Comparison of ENCODE assay signal across 12 mouse cellular contexts in the genomic region with DNA sequence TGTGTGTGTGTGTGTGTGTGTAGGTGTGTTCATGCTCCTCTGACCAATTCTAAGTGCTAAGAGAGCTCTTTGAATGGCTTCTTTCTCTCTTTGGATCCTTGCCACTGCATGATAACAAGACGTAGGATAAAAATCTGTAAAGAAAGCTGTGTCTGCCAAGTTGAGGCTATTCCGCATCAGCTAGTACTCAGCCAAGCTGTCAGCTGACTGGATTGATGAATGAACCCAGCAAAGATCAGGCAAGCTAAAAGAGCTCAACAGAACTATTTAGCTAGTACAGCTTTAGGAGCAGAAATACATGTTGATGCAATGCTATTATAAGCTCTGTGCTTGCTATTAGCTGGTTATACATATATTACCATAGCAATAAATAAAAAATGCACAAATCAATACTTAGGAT. TPM values are rescaled to one million over a fixed set of nuclear protein-coding genes. Genes with fewer than 3 reads are reported as not detected.
DNase-seq lines count a peak whose midpoint lies in the region; ATAC-seq and TF ChIP-seq lines count a peak whose summit lies in the region.
"Had no signal": no experiment of that assay in that cellular context is flagged by ENCODE, and none has a peak within 500 bp of the region (broad histone marks: within the 10 kb centered on the region; RNA-seq: fewer than 3 reads in every experiment).

No protein-coding gene starts in this region.

- H3K4me1 ChIP-seq in forebrain, embryonic 12.5 days, result no peaks in the 10 kb centered on the region
- no peaks in the 10 kb centered on the region for H3K4me1 ChIP-seq in forebrain, embryonic 10.5 days
- no peaks in the 10 kb centered on the region for H3K4me1 ChIP-seq in limb, embryonic 14.5 days (ENCODE audit: control insufficient read depth, insufficient read depth, low read length)
- H3K4me1 ChIP-seq in limb, embryonic 10.5 days, result no peaks in the 10 kb centered on the region
- no peaks in the 10 kb centered on the region for H3K4me1 ChIP-seq in midbrain, embryonic 13.5 days (replicated peaks)

- no peak for DNase-seq in forebrain, embryonic 10.5 days (ENCODE audit: extremely low spot score, low spot score)
- DNase-seq in limb, embryonic 14.5 days (ENCODE audit: low spot score), result peak; percentile 13
- no peak for DNase-seq in limb, embryonic 10.5 days (ENCODE audit: low spot score)
- DNase-seq in brain, embryonic 14.5 days (ENCODE audit: low read depth), result peak; percentile 96
- DNase-seq in heart, postnatal 25 days (ENCODE audit: low spot score), result no peak
- DNase-seq: heart, adult 2 months; kidney, postnatal 10 days; lung, postnatal 4 days had no signal

- H3K27me3 ChIP-seq in forebrain, embryonic 12.5 days, result no peaks in the 10 kb centered on the region
- H3K27me3 ChIP-seq in forebrain, embryonic 10.5 days (ENCODE audit: poor library complexity, severe bottlenecking), result no peaks in the 10 kb centered on the region
- H3K27me3 ChIP-seq in limb, embryonic 14.5 days (ENCODE audit: control insufficient read depth, insufficient read depth, low read length), result no peaks in the 10 kb centered on the region
- H3K27me3 ChIP-seq in limb, embryonic 10.5 days (ENCODE audit: low read depth, poor library complexity, severe bottlenecking), result no peaks in the 10 kb centered on the region
- no peaks in the 10 kb centered on the region for H3K27me3 ChIP-seq in midbrain, embryonic 13.5 days

- peak; percentile 74; the same call in 1 of the 2 replicates for ATAC-seq in forebrain, embryonic 12.5 days (ENCODE audit: low FRiP score)
- no peak for ATAC-seq in limb, embryonic 14.5 days (ENCODE audit: low FRiP score, low read depth)
- 0 out of 2 replicates have a peak, but pooled peaks have one; percentile 50 for ATAC-seq in midbrain, embryonic 13.5 days
- ATAC-seq in monocyte, adult 5-6 weeks (replicated peaks; ENCODE audit: insufficient number of reproducible peaks, low FRiP score, low TSS enrichment, poor library complexity, severe bottlenecking), result no peak

- no peak overlapping the region for H3K9ac ChIP-seq in forebrain, embryonic 12.5 days
- no peak overlapping the region for H3K9ac ChIP-seq in limb, embryonic 14.5 days (ENCODE audit: low read depth, low read length, severe bottlenecking)
- H3K9ac ChIP-seq in midbrain, embryonic 13.5 days (replicated peaks), result no peak overlapping the region

- TF ChIP-seq CTCF in brain, embryonic 14.5 days (IDR thresholded peaks at IDR 0.05; ENCODE audit: borderline replicate concordance, extremely low read depth, insufficient read depth, insufficient read length), result no peak

- no peak for TF ChIP-seq POLR2A in limb, embryonic 14.5 days (IDR thresholded peaks at IDR 0.05; ENCODE audit: borderline replicate concordance, extremely low read depth, insufficient read depth, insufficient read length)
- TF ChIP-seq POLR2A in brain, embryonic 14.5 days (IDR thresholded peaks at IDR 0.05; ENCODE audit: borderline replicate concordance, extremely low read depth, insufficient read depth, insufficient read length, poor library complexity, severe bottlenecking), result no peak

- H3K4me3 ChIP-seq in forebrain, embryonic 12.5 days (replicated peaks), result no peak overlapping the region
- H3K4me3 ChIP-seq in forebrain, embryonic 10.5 days, result no peak overlapping the region
- no peak overlapping the region for H3K4me3 ChIP-seq in limb, embryonic 14.5 days (replicated peaks; ENCODE audit: low read length)
- H3K4me3 ChIP-seq in limb, embryonic 10.5 days, result no peak overlapping the region
- H3K4me3 ChIP-seq in midbrain, embryonic 13.5 days (replicated peaks), result no peak overlapping the region
- H3K4me3 ChIP-seq: heart, adult 2 months had no signal

- intact Hi-C loops in heart, postnatal 25 days (cut with DNase I), result no loop called here

- H3K36me3 ChIP-seq in forebrain, embryonic 12.5 days (replicated peaks), result peaks cover 5% of the 10 kb centered on the region
- peaks cover 25% of the 10 kb centered on the region for H3K36me3 ChIP-seq in forebrain, embryonic 10.5 days (replicated peaks)
- peaks cover 9% of the 10 kb centered on the region for H3K36me3 ChIP-seq in limb, embryonic 14.5 days (ENCODE audit: control insufficient read depth, insufficient read depth, low read length)
- H3K36me3 ChIP-seq in limb, embryonic 10.5 days, result peaks cover 26% of the 10 kb centered on the region
- peaks cover 7% of the 10 kb centered on the region for H3K36me3 ChIP-seq in midbrain, embryonic 13.5 days
- H3K36me3 ChIP-seq: G1E had no signal

- WGBS in forebrain, embryonic 12.5 days, result 54% methylated on average over 2 of the region's 2 CpGs
- WGBS in forebrain, embryonic 10.5 days, result 84% methylated on average over 2 of the region's 2 CpGs
- 61% methylated on average over 2 of the region's 2 CpGs for WGBS in limb, embryonic 14.5 days
- 87% methylated on average over 2 of the region's 2 CpGs for WGBS in limb, embryonic 10.5 days
- WGBS in midbrain, embryonic 13.5 days, result 52% methylated on average over 2 of the region's 2 CpGs

- H3K27ac ChIP-seq in forebrain, embryonic 12.5 days, result no peak overlapping the region
- H3K27ac ChIP-seq in forebrain, embryonic 10.5 days, result no peak overlapping the region
- H3K27ac ChIP-seq in limb, embryonic 14.5 days (replicated peaks; ENCODE audit: low read depth, low read length), result no peak overlapping the region
- no peak overlapping the region for H3K27ac ChIP-seq in limb, embryonic 10.5 days
- H3K27ac ChIP-seq in midbrain, embryonic 13.5 days, result no peak overlapping the region
- H3K27ac ChIP-seq: heart, adult 2 months had no signal

- no peaks in the 10 kb centered on the region for H3K9me3 ChIP-seq in forebrain, embryonic 12.5 days
- H3K9me3 ChIP-seq in forebrain, embryonic 10.5 days, result no peaks in the 10 kb centered on the region
- no peaks in the 10 kb centered on the region for H3K9me3 ChIP-seq in limb, embryonic 14.5 days (ENCODE audit: control insufficient read depth, low read length)
- H3K9me3 ChIP-seq in limb, embryonic 10.5 days (replicated peaks), result no peaks in the 10 kb centered on the region
- no peaks in the 10 kb centered on the region for H3K9me3 ChIP-seq in midbrain, embryonic 13.5 days
- H3K9me3 ChIP-seq: G1E had no signal

- H3K4me2 ChIP-seq in forebrain, embryonic 12.5 days, result no peak overlapping the region
- H3K4me2 ChIP-seq in limb, embryonic 14.5 days (replicated peaks; ENCODE audit: low read depth, low read length, severe bottlenecking), result no peak overlapping the region
- no peak overlapping the region for H3K4me2 ChIP-seq in midbrain, embryonic 13.5 days (replicated peaks)

RNA-seq across cellular contexts. Expression of a gene that starts 25.7 kb away (rescaled TPM):
- 39.0 and 43.9 TPM in 2 replicates for polyA plus RNA-seq in forebrain, embryonic 12.5 days (2016; fragmentation: Nextera tagmentation; extraction: Ambion mirVana)
- 41.1 and 41.9 TPM in 2 replicates for polyA plus RNA-seq in forebrain, embryonic 10.5 days (2016; fragmentation: Nextera tagmentation; extraction: Ambion mirVana)
- polyA plus RNA-seq in limb, embryonic 14.5 days (2012; rRNA removed), result 50.8 and 55.1 TPM in 2 replicates
- 30.3 and 37.5 TPM in 2 replicates for polyA plus RNA-seq in limb, embryonic 14.5 days (2014; fragmentation: Nextera tagmentation; extraction: Ambion mirVana)
- polyA plus RNA-seq in limb, embryonic 10.5 days (2016; fragmentation: Nextera tagmentation; extraction: Ambion mirVana), result 32.1 and 39.2 TPM in 2 replicates
- 41.3 and 49.5 TPM in 2 replicates for polyA plus RNA-seq in brain, embryonic 14.5 days (2012; rRNA removed)
- 33.1 and 33.9 TPM in 2 replicates for polyA plus RNA-seq in midbrain, embryonic 13.5 days (2015; fragmentation: Nextera tagmentation; extraction: Ambion mirVana)
- total RNA-seq in monocyte, adult 5-6 weeks (2017), result 4.8 to 8.4 TPM (median 7.1 TPM) in 3 replicates
- total RNA-seq in heart, postnatal 25 days (2021), result 10 to 100 TPM; 18.6 to 21.8 TPM
- polyA plus RNA-seq: G1E had no signal

Comparison
In these comparisons a context has a peak if more than half of its experiments do, and no peak if none do; other contexts are left out.
1. DNase-seq: peak in limb, embryonic 14.5 days (single experiment) and brain, embryonic 14.5 days (single experiment); none in forebrain, embryonic 10.5 days (single experiment), limb, embryonic 10.5 days (single experiment) and heart, postnatal 25 days (single experiment).
2. ATAC-seq: peak in forebrain, embryonic 12.5 days (single experiment) and midbrain, embryonic 13.5 days (single experiment); none in limb, embryonic 14.5 days (single experiment) and monocyte, adult 5-6 weeks (single experiment).